Mouse (Mus musculus) gastrocnemius, adult 18-20 months (tissue): ENCODE results near the gene Kmt2c. TPM values are rescaled to one million over a fixed set of nuclear protein-coding genes. Genes with fewer than 3 reads are reported as not detected.
"Not testable (repeated sequence)": the region's sequence is repeated elsewhere in the genome, so short reads cannot be mapped to it uniquely, and the experiment has no call there.

Experiments used
- DNase-seq: peaks from one replicate; pipeline ENCODE4 v3.0.0; 2021; ENCODE audit warnings: low spot score
- total RNA-seq, 2 experiments: library from RNA; stranded (reverse); gene quantifications; 2 replicates each; pipeline ENCODE4 v1.2.3; 2021

The Kmt2c gene
- total RNA-seq, 2 experiments from 2014 or later, result 31.0 to 37.1 TPM

- DNase-seq, result no peak
Observed at GRCm38 (mm10) chr5:25516301-25516895, 17.8 kb upstream of the Kmt2c start.

GRCm38 (mm10) chr5:25515767-25516166, 17.2 kb upstream of the Kmt2c start, which contains the start of gene Cct8l1:
Gene Cct8l1, plus strand, starts transcription at chr5:25516067.
- no peak for DNase-seq

GRCm38 (mm10) chr5:25506041-25506440, 7.5 kb upstream of the Kmt2c start:
- DNase-seq, result peak; percentile 59

GRCm38 (mm10) chr5:25500686-25501085, 2.1 kb upstream of the Kmt2c start:
- no peak for DNase-seq

GRCm38 (mm10) chr5:25499423-25500398, 1.1 kb upstream of the Kmt2c start:
- DNase-seq, result peak; percentile 96

- DNase-seq, result peak; percentile 61
Observed at GRCm38 (mm10) chr5:25498821-25499422, 339 bp upstream of the Kmt2c start.

- peak; percentile 55 for DNase-seq
Observed at GRCm38 (mm10) chr5:25497720-25498345, 750 bp downstream of the Kmt2c start.

- DNase-seq, result no peak
Observed at GRCm38 (mm10) chr5:25497369-25497719, 1.2 kb downstream of the Kmt2c start.

- DNase-seq, result no peak
Observed at GRCm38 (mm10) chr5:25496652-25497051, 1.9 kb downstream of the Kmt2c start.

GRCm38 (mm10) chr5:25478863-25479262, 19.7 kb downstream of the Kmt2c start:
- no peak for DNase-seq

- DNase-seq, result no peak
Observed at GRCm38 (mm10) chr5:25475789-25476188, 22.8 kb downstream of the Kmt2c start.

- DNase-seq, result no peak
Observed at GRCm38 (mm10) chr5:25472070-25472469, 26.5 kb downstream of the Kmt2c start.

GRCm38 (mm10) chr5:25461956-25462355, 36.6 kb downstream of the Kmt2c start:
- no peak for DNase-seq

GRCm38 (mm10) chr5:25455432-25455831, 43.2 kb downstream of the Kmt2c start:
- DNase-seq, result not testable (repeated sequence)

GRCm38 (mm10) chr5:25452691-25453090, 45.9 kb downstream of the Kmt2c start:
- DNase-seq, result no peak

GRCm38 (mm10) chr5:25437508-25437907, 61.1 kb downstream of the Kmt2c start:
- DNase-seq, result no peak

GRCm38 (mm10) chr5:25436081-25436480, 62.5 kb downstream of the Kmt2c start:
- peak; percentile 69 for DNase-seq

GRCm38 (mm10) chr5:25422576-25422975, 76.0 kb downstream of the Kmt2c start:
- no peak for DNase-seq

GRCm38 (mm10) chr5:25420601-25421000, 78.0 kb downstream of the Kmt2c start:
- DNase-seq, result peak; percentile 80

- DNase-seq, result no peak
Observed at GRCm38 (mm10) chr5:25415382-25415781, 83.2 kb downstream of the Kmt2c start.

- no peak for DNase-seq
Observed at GRCm38 (mm10) chr5:25396727-25397126, 101.9 kb downstream of the Kmt2c start.

- DNase-seq, result no peak
Observed at GRCm38 (mm10) chr5:25392655-25393054, 105.9 kb downstream of the Kmt2c start.
